Mouse (Mus musculus): ENCODE measurements around the gene Asl. TPM values are rescaled to one million over a fixed set of nuclear protein-coding genes. Genes with fewer than 3 reads are reported as not detected.

Gene Asl
- polyA plus RNA-seq, 1 experiment from 2014 or later, result 23.1 TPM

GRCm38 (mm10) chr5:130052955-130053354, 23.9 kb upstream of the Asl start:
- H3K27ac ChIP-seq (ENCODE audit: low read depth), result no peak overlapping the region
- DNase-seq (no peak), ATAC-seq (ENCODE audit: insufficient read depth) (no peak)
- H3K27me3 ChIP-seq (ENCODE audit: insufficient read depth, low read length), result no peaks in the 10 kb centered on the region
- WGBS, result 89% methylated on average over 6 of the region's 6 CpGs
- no peaks in the 10 kb centered on the region for H3K9me3 ChIP-seq (ENCODE audit: low read depth, low read length)
- no peaks in the 10 kb centered on the region for H3K4me1 ChIP-seq (ENCODE audit: insufficient read depth)
- H3K36me3 ChIP-seq (ENCODE audit: insufficient read depth), result peaks cover 37% of the 10 kb centered on the region; the same call in 1 of the 2 replicates
- H3K4me3 ChIP-seq (ENCODE audit: low read depth, low read length), result no peak overlapping the region
- TF ChIP-seq CTCF (IDR thresholded peaks at IDR 0.05; ENCODE audit: low read depth), result no peak
- H3K9ac ChIP-seq, result no peak overlapping the region
- H3K4me2 ChIP-seq, result no peak overlapping the region

DNA sequence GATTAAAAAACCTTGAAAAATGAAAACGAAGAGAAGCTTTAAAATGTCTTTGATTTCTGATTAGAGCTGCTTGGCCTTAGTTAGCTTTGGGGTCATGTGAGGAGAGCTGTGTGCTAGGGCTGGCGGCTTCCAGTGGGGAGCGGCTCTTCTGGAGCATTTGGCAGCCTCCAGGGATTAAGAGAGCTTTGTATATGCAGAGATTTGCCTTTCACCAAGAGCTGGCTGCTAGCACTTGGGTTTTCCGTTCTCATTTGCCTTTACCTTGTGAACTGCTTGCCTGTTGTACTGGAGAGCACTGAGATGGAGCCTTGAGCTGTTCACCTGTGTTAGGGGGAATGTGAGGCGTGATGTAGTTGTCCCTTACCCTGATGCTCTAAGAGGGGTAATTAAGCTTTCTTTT, 23.5 kb upstream of the Asl start:
- no peak for TF ChIP-seq CTCF (IDR thresholded peaks at IDR 0.05; ENCODE audit: low read depth)
- H3K4me1 ChIP-seq (ENCODE audit: insufficient read depth), result no peaks in the 10 kb centered on the region
- 84% methylated on average over 5 of the region's 5 CpGs for WGBS
- H3K4me3 ChIP-seq (ENCODE audit: low read depth, low read length), result no peak overlapping the region
- H3K9me3 ChIP-seq (ENCODE audit: low read depth, low read length), result no peaks in the 10 kb centered on the region
- no peak overlapping the region for H3K27ac ChIP-seq (ENCODE audit: low read depth)
- H3K4me2 ChIP-seq, result no peak overlapping the region
- no peak for DNase-seq
- no peak overlapping the region for H3K9ac ChIP-seq
- H3K27me3 ChIP-seq (ENCODE audit: insufficient read depth, low read length), result no peaks in the 10 kb centered on the region
- no peak for ATAC-seq (ENCODE audit: insufficient read depth)
- peaks cover 40% of the 10 kb centered on the region for H3K36me3 ChIP-seq (ENCODE audit: insufficient read depth)

DNA sequence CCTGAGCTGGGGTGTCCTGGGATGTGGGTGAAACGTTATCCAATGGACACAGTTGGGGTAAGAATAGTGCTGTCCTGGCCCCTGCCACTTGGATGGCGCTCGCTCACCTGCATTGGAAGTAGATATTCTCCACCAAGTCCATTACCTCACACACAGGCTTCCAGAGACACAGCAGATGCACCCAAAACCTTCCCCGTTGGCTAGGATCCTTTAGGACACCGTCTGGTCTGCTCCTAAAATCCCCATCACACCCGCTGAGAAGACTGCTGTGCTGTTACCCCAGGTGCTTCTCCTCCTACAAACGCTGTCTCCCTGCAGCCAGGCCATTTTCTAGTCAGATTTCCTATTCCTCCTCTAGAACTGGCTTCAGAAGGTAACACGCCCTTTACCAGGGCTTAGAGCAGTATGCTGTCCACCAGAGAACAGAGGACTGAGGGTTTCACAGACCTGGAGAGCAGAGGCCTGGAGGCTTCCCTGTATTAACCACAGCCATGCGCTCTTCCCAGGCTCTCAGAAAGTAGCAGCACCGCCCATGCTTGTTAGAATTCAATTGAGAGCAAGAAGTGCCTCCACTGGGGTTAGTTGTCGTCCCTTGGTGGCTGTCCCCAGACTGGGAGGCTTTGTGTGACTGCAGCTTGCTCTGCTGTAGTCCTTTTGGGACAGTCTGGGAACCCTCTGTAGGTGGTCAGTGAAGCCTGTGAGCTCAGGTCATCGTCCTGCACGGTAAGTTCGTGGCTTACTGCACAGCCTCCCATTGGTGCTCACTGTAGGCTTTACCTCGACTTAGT, 22.2 kb upstream of the Asl start:
- ATAC-seq (ENCODE audit: insufficient read depth) (no peak), DNase-seq (no peak)
- TF ChIP-seq CTCF (IDR thresholded peaks at IDR 0.05; ENCODE audit: low read depth), result no peak
- Histone ChIP-seq H3K27ac (ENCODE audit: low read depth) (no peak overlapping the region), H3K27me3 (ENCODE audit: insufficient read depth, low read length) (no peaks in the 10 kb centered on the region), H3K4me3 (ENCODE audit: low read depth, low read length) (no peak overlapping the region), H3K4me1 (ENCODE audit: insufficient read depth) (no peaks in the 10 kb centered on the region), H3K9me3 (ENCODE audit: low read depth, low read length) (no peaks in the 10 kb centered on the region), H3K4me2 (no peak overlapping the region), H3K36me3 (ENCODE audit: insufficient read depth) (peaks cover 50% of the 10 kb centered on the region), H3K9ac (no peak overlapping the region)
- 86% methylated on average over 15 of the region's 15 CpGs for WGBS

DNA sequence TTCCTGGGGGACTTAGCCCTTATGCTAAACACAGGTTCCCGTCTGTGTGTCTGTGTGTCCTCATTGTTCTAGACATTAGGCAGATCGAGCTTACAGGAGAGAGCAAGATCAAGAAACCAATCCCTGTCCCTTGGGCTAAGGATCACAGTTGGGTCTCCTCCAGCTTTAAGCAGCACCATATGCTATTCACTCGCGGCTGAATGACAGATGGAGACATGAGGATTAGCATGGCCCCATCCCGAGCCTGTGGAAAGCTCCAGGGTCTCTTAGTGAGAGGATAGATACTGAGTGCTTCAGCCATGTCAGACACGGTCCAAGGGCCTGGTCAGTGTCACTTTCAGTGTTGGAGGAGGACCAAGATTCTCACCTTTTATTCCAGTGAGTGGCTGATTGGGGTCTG, 21.4 kb upstream of the Asl start:
- H3K4me3 ChIP-seq (ENCODE audit: low read depth, low read length), result no peak overlapping the region
- 66% methylated on average over 6 of the region's 6 CpGs for WGBS
- no peaks in the 10 kb centered on the region for H3K9me3 ChIP-seq (ENCODE audit: low read depth, low read length)
- no peak for ATAC-seq (ENCODE audit: insufficient read depth)
- H3K4me1 ChIP-seq (ENCODE audit: insufficient read depth), result no peaks in the 10 kb centered on the region
- TF ChIP-seq CTCF (IDR thresholded peaks at IDR 0.05; ENCODE audit: low read depth), result no peak
- no peak overlapping the region for H3K4me2 ChIP-seq
- H3K27ac ChIP-seq (ENCODE audit: low read depth), result no peak overlapping the region
- H3K36me3 ChIP-seq (ENCODE audit: insufficient read depth), result peaks cover 52% of the 10 kb centered on the region
- H3K27me3 ChIP-seq (ENCODE audit: insufficient read depth, low read length), result no peaks in the 10 kb centered on the region
- no peak overlapping the region for H3K9ac ChIP-seq
- no peak for DNase-seq

GRCm38 (mm10) chr5:130048786-130049520, 19.9 kb upstream of the Asl start:
- no peak overlapping the region for H3K4me2 ChIP-seq
- H3K9ac ChIP-seq, result no peak overlapping the region
- H3K36me3 ChIP-seq (ENCODE audit: insufficient read depth), result peaks cover 60% of the 10 kb centered on the region
- 0 out of 2 replicates have a peak overlapping the region, but pooled peaks have one; percentile 24 for H3K27ac ChIP-seq (ENCODE audit: low read depth)
- no peak for TF ChIP-seq CTCF (IDR thresholded peaks at IDR 0.05; ENCODE audit: low read depth)
- DNase-seq (peak; percentile 45), ATAC-seq (ENCODE audit: insufficient read depth) (no peak)
- H3K9me3 ChIP-seq (ENCODE audit: low read depth, low read length), result no peaks in the 10 kb centered on the region
- WGBS, result 54% methylated on average over 15 of the region's 15 CpGs
- no peaks in the 10 kb centered on the region for H3K27me3 ChIP-seq (ENCODE audit: insufficient read depth, low read length)
- no peak overlapping the region for H3K4me3 ChIP-seq (ENCODE audit: low read depth, low read length)
- H3K4me1 ChIP-seq (ENCODE audit: insufficient read depth), result no peaks in the 10 kb centered on the region

GRCm38 (mm10) chr5:130047013-130047412, 18.0 kb upstream of the Asl start:
- no peaks in the 10 kb centered on the region for H3K9me3 ChIP-seq (ENCODE audit: low read depth, low read length)
- peaks cover 69% of the 10 kb centered on the region for H3K36me3 ChIP-seq (ENCODE audit: insufficient read depth)
- H3K4me3 ChIP-seq (ENCODE audit: low read depth, low read length), result no peak overlapping the region
- peak; percentile 50 for TF ChIP-seq CTCF (IDR thresholded peaks at IDR 0.05; ENCODE audit: low read depth)
- no peak for DNase-seq
- no peaks in the 10 kb centered on the region for H3K4me1 ChIP-seq (ENCODE audit: insufficient read depth)
- H3K9ac ChIP-seq, result no peak overlapping the region
- H3K27me3 ChIP-seq (ENCODE audit: insufficient read depth, low read length), result no peaks in the 10 kb centered on the region
- no peak for ATAC-seq (ENCODE audit: insufficient read depth)
- H3K27ac ChIP-seq (ENCODE audit: low read depth), result no peak overlapping the region
- no peak overlapping the region for H3K4me2 ChIP-seq
- WGBS, result 73% methylated on average over 6 of the region's 6 CpGs

GRCm38 (mm10) chr5:130046589-130046988, 17.5 kb upstream of the Asl start:
- Histone ChIP-seq H3K9me3 (ENCODE audit: low read depth, low read length) (no peaks in the 10 kb centered on the region), H3K27ac (ENCODE audit: low read depth) (no peak overlapping the region), H3K36me3 (ENCODE audit: insufficient read depth) (peaks cover 71% of the 10 kb centered on the region), H3K9ac (no peak overlapping the region), H3K4me3 (ENCODE audit: low read depth, low read length) (no peak overlapping the region), H3K4me2 (no peak overlapping the region), H3K4me1 (ENCODE audit: insufficient read depth) (no peaks in the 10 kb centered on the region), H3K27me3 (ENCODE audit: insufficient read depth, low read length) (no peaks in the 10 kb centered on the region)
- TF ChIP-seq CTCF (IDR thresholded peaks at IDR 0.05; ENCODE audit: low read depth), result no peak
- ATAC-seq (ENCODE audit: insufficient read depth) (no peak), DNase-seq (no peak)
- 80% methylated on average over 10 of the region's 10 CpGs for WGBS

All from lung, embryonic 14.5 days (tissue).